Mouse (Mus musculus) T-helper 1 cell (primary cell): ENCODE data around the gene Ppp1r12a.

Source experiments
- in situ Hi-C: fragments of 300-600 bp; cut with MboI, MseI; formaldehyde crosslinking; loops from one replicate; pipeline ENCODE4 v1.15.1; 2025; ENCODE audit warnings: high pct_unique_total_duplicates

Ppp1r12a gene

DNA sequence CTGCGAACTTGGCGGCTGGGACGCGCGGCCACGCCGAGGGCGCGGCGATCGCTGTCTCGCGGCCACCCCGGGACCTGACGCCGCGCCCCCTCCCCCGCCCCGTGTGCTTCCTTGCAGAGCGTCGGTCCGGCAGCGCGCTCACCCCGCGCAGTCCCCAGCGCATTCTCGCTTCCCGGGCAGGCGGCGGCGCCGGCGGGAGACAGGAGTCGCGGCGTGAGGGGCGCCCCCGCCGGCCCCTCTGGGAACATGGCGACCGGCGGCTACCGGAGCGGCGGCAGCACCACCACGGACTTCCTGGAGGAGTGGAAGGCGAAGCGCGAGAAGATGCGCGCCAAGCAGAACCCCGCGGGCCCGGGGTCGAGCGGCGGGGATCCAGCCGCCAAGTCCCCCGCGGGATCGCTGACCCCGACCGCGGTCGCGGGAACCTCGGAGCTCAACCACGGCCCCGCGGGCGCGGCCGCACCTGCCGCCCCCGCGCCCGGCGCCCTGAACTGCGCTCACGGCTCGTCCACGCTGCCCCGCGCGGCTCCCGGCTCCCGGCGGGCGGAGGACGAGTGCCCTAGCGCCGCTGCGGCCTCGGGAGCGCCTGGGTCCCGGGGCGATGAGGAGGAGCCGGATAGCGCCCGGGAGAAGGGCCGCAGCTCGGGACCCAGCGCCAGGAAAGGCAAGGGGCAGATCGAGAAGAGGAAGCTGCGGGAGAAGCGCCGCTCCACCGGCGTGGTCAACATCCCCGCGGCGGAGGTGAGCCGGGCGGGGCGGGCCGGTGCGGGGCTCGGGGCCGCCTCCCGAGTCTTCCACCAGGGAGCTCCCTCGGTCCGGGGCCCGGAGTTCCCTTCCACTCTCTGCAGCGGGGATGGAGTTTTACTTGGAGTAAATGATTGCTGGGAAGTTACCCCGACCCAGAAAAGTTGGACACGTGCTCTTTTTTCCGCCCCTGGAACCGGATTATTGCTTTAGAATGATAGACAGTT lies 170.9 kb downstream of the Ppp1r12a start:
- in situ Hi-C loops: no loop called here

DNA sequence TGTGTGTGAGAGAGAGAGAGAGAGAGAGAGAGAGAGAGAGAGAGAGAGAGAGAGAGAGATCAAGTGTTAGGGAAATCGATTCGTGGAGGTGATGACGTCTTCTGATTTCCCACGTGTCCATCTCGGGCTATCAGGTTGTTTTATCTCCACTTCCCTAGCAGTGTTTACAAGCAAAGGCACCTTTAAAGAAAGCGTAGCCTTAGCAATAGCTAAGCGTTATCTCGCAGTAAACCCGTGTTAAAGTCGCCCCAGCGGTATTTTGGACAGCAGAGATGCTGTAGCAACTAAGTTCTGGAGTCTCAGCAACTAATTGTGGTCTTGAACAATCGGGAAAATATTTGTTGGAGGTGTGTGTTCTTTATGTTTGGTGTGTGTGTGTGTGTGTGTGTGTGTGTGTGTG lies 171.6 kb downstream of the Ppp1r12a start:
- in situ Hi-C loops: no loop called here
